Mouse (Mus musculus): ENCODE results near the gene Cntnap4.

DNA sequence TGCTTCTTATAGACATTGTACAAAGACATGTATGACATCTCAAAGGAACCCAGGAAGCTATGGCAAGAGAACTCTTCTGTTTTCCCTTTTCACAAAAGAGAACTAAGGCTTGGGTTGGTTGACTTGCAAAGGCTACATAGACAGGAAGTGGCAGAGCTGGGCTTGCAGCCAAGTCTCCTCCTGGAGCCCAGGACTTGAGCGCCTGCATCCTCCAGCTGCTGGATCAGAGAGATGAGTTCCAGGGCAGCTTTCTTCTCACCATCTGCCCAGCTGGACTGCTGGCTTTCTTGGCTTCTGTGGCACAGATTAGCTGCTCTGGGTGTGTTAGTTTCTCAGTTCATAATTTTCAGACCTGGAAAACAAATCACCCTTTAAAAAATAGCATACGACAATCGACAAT is 165.7 kb downstream of the Cntnap4 start:
- TF ChIP-seq POLR2A (IDR thresholded peaks at IDR 0.05; ENCODE audit: borderline replicate concordance, extremely low read depth, low read depth, low read length): no peak
- TF ChIP-seq CTCF (IDR thresholded peaks at IDR 0.05; ENCODE audit: insufficient read depth, low read length): no peak
